Mouse (Mus musculus) limb, embryonic 14.5 days (tissue): ENCODE data around the gene Nr4a3. TPM values are rescaled to one million over a fixed set of nuclear protein-coding genes. Genes with fewer than 3 reads are reported as not detected.

Experiments
- ATAC-seq: fragments of 200-750 bp; cut with Nextera tagmentation; 2 replicates; pipeline ENCODE4 v1.8.0; 2017; ENCODE audit warnings: low read depth, moderate number of reproducible peaks, moderate TSS enrichment; ENCODE audit not compliant: low FRiP score
- DNase-seq: peaks from one replicate; pipeline ENCODE4 v3.0.0-alpha.2; 2015; ENCODE audit warnings: low spot score
- H3K27ac ChIP-seq: fragments of 300-500 bp; sonication (generic); replicated peaks from 2 replicates; pipeline ENCODE4 v1.5.1; 2014; ENCODE audit warnings: low read depth, mild to moderate bottlenecking, low read length, moderate library complexity, mixed read lengths
- H3K27me3 ChIP-seq: fragments of 300-500 bp; sonication (generic); 2 replicates; pipeline ENCODE4 v1.6.1; 2014; ENCODE audit warnings: low read length, mixed read lengths; ENCODE audit not compliant: control insufficient read depth, insufficient read depth
- H3K36me3 ChIP-seq: fragments of 300-500 bp; sonication (generic); 2 replicates; pipeline ENCODE4 v1.6.1; 2014; ENCODE audit warnings: mild to moderate bottlenecking, low read length, moderate library complexity, mixed read lengths; ENCODE audit not compliant: control insufficient read depth, insufficient read depth
- H3K4me1 ChIP-seq: fragments of 300-500 bp; sonication (generic); 2 replicates; pipeline ENCODE4 v1.6.1; 2014; ENCODE audit warnings: antibody characterized with exemption, low read length, mixed read lengths; ENCODE audit not compliant: control insufficient read depth, insufficient read depth
- H3K4me2 ChIP-seq: fragments of 300-500 bp; sonication (generic); replicated peaks from 2 replicates; pipeline ENCODE4 v1.6.1; 2014; ENCODE audit warnings: low read depth, mild to moderate bottlenecking, low read length, moderate library complexity; ENCODE audit not compliant: severe bottlenecking
- H3K4me3 ChIP-seq: fragments of 300-500 bp; sonication (generic); replicated peaks from 2 replicates; pipeline ENCODE4 v1.5.1; 2014; ENCODE audit warnings: low read length
- H3K9ac ChIP-seq: fragments of 300-500 bp; sonication (generic); 2 replicates; pipeline ENCODE4 v1.6.1; 2014; ENCODE audit warnings: mild to moderate bottlenecking, low read depth, low read length, moderate library complexity; ENCODE audit not compliant: severe bottlenecking
- H3K9me3 ChIP-seq: fragments of 300-500 bp; sonication (generic); 2 replicates; pipeline ENCODE4 v1.6.1; 2016; ENCODE audit warnings: low read length; ENCODE audit not compliant: control insufficient read depth
- POLR2A ChIP-seq: fragments of 200-500 bp; IDR thresholded peaks from 2 replicates; pipeline ENCODE4 v1.8.0; 2012; ENCODE audit warnings: inconsistent platforms, mild to moderate bottlenecking, moderate library complexity, borderline replicate concordance; ENCODE audit not compliant: insufficient read depth, insufficient read length; ENCODE audit errors: extremely low read depth
- WGBS: fragments of 180-500 bp; shearing (Covaris S2); extraction: QIAGEN DNeasy Blood & Tissue Kit; methylation state at CpG from one replicate; pipeline ENCODE4 v1.1.7; 2014; 5-methylcytosine and 5-hydroxymethylcytosine counted together
- polyA plus RNA-seq, 2 experiments: library from polyadenylated mRNA; depleted of rRNA in 1 of 2; stranded (reverse) in 1 of 2; unstranded in 1 of 2; fragments of >200 nt; fragmentation: Nextera tagmentation in 1 of 2; extraction: Ambion mirVana in 1 of 2; gene quantifications; 2 replicates each; pipeline versions ENCODE4 v1.2.1 to v1.2.3; 2012 to 2014

The Nr4a3 gene
- polyA plus RNA-seq, 2 experiments: 0.44 to 0.79 TPM

DNA sequence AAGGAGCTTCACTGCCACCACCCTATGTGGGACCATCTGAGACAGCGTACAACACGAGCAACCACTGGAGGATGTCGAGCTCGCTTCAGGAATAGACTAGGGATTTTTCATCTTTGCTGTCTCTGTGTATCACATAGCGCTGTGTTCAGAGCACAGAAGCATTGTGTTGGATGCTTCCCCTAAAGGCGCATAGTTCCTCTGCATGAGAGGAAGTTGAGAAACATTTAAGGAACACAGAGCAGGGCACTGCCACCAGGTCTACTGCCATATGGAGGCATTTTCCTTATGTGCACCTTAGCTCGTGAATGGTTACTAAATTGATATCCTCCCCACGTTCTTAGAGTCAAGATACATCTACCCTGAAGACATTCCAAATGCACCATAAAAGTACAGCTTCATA, 55.3 kb downstream of the Nr4a3 start:
- Histone ChIP-seq H3K4me3 (no peak overlapping the region), H3K9ac (no peak overlapping the region), H3K27ac (no peak overlapping the region), H3K27me3 (no peaks in the 10 kb centered on the region), H3K4me1 (no peaks in the 10 kb centered on the region), H3K9me3 (no peaks in the 10 kb centered on the region), H3K4me2 (no peak overlapping the region), H3K36me3 (no peaks in the 10 kb centered on the region)
- no peak for TF ChIP-seq POLR2A
- DNase-seq (no peak), ATAC-seq (no peak)
- WGBS: 85% methylated on average over 8 of the region's 8 CpGs

DNA sequence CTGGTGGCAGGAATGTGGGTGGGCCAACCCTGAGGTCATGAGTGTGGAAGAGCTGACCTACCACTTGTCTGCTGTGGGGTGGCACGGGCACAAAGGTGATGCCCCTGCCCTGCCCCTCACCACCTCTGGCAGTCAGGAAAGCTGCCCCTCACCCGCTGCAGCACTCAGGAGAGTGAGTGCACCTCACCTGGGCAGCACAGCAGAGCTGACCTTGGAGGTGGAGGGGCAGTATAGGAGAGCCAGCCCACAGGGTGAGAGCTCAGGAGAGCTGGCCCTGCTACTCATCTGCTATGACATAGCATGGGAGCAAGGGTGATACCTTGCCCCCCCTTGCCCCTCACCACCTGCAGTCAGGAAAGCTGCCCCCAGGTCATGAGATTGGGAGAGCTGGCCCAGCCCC, 57.0 kb downstream of the Nr4a3 start:
- ATAC-seq: no peak
- Histone ChIP-seq H3K4me2 (no peak overlapping the region), H3K4me1 (no peaks in the 10 kb centered on the region), H3K9ac (no peak overlapping the region), H3K9me3 (no peaks in the 10 kb centered on the region), H3K27ac (no peak overlapping the region), H3K27me3 (no peaks in the 10 kb centered on the region), H3K36me3 (no peaks in the 10 kb centered on the region), H3K4me3 (no peak overlapping the region)
- WGBS: 53% methylated on average over 2 of the region's 2 CpGs
- no peak for TF ChIP-seq POLR2A
- no peak for DNase-seq

DNA sequence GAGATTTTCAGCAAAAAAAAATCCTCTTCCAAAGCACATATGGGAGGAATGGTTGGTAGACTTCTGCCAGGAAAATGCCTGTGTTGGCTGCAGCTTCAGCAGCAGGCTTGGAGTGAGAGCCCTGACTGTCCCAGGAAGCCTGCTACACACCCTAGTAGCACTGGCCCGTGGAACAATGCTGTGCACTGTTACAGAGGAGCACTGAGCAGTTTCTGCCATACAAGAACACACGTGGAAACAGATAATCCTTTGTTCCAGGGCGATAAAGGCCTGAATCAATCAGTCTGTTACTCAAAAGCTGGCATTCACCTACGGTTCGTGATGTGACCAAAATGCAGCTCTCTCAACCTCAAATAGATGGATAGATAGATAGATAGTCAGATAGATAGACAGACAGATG, 60.4 kb downstream of the Nr4a3 start:
- no peak for DNase-seq

DNA sequence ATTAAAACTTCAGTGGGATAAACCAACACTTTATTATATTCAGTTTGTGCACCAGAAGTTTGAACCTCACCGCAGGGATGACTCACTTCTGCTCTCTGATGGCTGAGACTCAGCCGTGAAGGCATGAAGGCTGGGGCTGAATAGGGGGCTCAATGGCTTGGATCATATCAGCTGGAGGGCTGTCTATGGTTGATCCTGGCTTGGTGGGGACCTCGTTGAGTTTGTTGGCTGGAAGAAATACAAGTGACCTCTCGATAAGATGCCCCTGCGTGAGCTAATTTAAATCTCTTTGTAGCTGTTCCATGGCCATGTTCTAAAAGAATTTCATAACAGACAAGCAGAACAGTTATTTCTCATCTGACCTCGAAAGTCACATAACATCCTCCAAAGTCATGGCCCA, 62.1 kb downstream of the Nr4a3 start:
- no peaks in the 10 kb centered on the region for H3K9me3 ChIP-seq
- no peaks in the 10 kb centered on the region for H3K36me3 ChIP-seq
- DNase-seq: no peak
- H3K4me1 ChIP-seq: no peaks in the 10 kb centered on the region
- H3K4me2 ChIP-seq: no peak overlapping the region
- TF ChIP-seq POLR2A: no peak
- no peak overlapping the region for H3K4me3 ChIP-seq
- H3K27me3 ChIP-seq: no peaks in the 10 kb centered on the region
- ATAC-seq: no peak
- no peak overlapping the region for H3K27ac ChIP-seq
- H3K9ac ChIP-seq: no peak overlapping the region
- 84% methylated on average over 6 of the region's 6 CpGs for WGBS

More for the DNA sequence above, 60.4 kb downstream of the Nr4a3 start:
- no peak overlapping the region for H3K27ac ChIP-seq
- no peaks in the 10 kb centered on the region for H3K4me1 ChIP-seq
- no peaks in the 10 kb centered on the region for H3K27me3 ChIP-seq
- H3K4me3 ChIP-seq: no peak overlapping the region
- no peaks in the 10 kb centered on the region for H3K9me3 ChIP-seq
- TF ChIP-seq POLR2A: no peak
- H3K36me3 ChIP-seq: no peaks in the 10 kb centered on the region
- no peak overlapping the region for H3K9ac ChIP-seq
- ATAC-seq: no peak
- WGBS: 72% methylated on average over 5 of the region's 5 CpGs
- no peak overlapping the region for H3K4me2 ChIP-seq

DNA sequence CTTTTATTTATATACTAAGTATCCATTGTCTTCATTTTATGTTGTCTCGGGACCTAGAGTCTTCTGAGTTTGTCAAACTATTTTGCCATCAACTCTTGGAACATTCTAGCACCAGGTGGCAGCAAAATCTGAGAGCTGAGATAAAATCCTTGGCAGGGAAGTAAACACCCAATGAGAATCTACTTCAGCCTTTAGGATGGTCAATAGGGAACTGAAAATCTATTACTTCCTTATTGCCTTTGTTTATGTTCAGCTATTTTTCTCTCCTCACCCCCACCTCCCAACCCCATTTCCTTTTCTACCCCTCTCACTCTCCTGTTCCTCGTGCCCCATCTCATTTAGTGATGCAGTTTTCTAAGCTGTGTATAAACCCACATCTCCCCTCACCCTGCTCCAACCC, 63.6 kb downstream of the Nr4a3 start:
- H3K27ac ChIP-seq: no peak overlapping the region
- WGBS: 80% methylated on average over 2 of the region's 2 CpGs
- H3K9ac ChIP-seq: no peak overlapping the region
- DNase-seq: no peak
- H3K9me3 ChIP-seq: no peaks in the 10 kb centered on the region
- no peaks in the 10 kb centered on the region for H3K27me3 ChIP-seq
- no peaks in the 10 kb centered on the region for H3K36me3 ChIP-seq
- no peak for ATAC-seq
- TF ChIP-seq POLR2A: no peak
- no peak overlapping the region for H3K4me3 ChIP-seq
- no peaks in the 10 kb centered on the region for H3K4me1 ChIP-seq
- no peak overlapping the region for H3K4me2 ChIP-seq

DNA sequence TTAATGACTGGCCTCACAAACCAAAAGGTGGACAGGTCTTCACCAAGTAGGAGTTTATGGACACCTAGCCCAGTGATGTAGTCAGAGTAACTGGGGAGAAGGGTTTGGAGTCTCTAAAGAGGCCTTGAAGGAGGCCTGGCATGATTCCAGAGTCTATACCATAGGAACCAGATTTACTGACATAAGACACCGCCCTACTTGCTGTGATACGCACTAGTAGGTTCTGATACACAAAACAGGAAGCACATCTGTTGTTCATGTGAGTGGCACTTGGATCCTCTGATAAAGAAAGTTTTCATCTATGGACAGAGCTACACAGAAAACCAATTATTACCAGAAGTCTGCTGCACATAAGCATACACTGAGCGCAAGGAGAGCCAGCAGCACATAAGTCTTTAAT, 65.4 kb downstream of the Nr4a3 start:
- no peak overlapping the region for H3K4me3 ChIP-seq
- H3K4me1 ChIP-seq: no peaks in the 10 kb centered on the region
- peak; percentile 54 for DNase-seq
- WGBS: 72% methylated on average over 3 of the region's 3 CpGs
- H3K36me3 ChIP-seq: no peaks in the 10 kb centered on the region
- H3K9ac ChIP-seq: no peak overlapping the region
- ATAC-seq: no peak
- no peak for TF ChIP-seq POLR2A
- no peak overlapping the region for H3K27ac ChIP-seq
- H3K27me3 ChIP-seq: no peaks in the 10 kb centered on the region
- H3K9me3 ChIP-seq: no peaks in the 10 kb centered on the region
- no peak overlapping the region for H3K4me2 ChIP-seq
